Mouse (Mus musculus): ENCODE results near the gene Rem1. TPM values are rescaled to one million over a fixed set of nuclear protein-coding genes. Genes with fewer than 3 reads are reported as not detected.
A peak's percentile ranks its signal among the peaks of the same experiment; 100 is the strongest.

Rem1 gene
- polyA plus RNA-seq, 1 experiment from 2014 or later: 19.7 TPM

GRCm38 (mm10) chr2:152599299-152599698 is 27.5 kb upstream of the Rem1 start, which contains the start of gene Defb45:
Defb45 (minus strand) TSS chr2:152599399.
- H3K9me3 ChIP-seq (ENCODE audit: control insufficient read depth, low read length): no peaks in the 10 kb centered on the region
- H3K36me3 ChIP-seq (ENCODE audit: control insufficient read depth, insufficient read depth, low read length): no peaks in the 10 kb centered on the region
- H3K27ac ChIP-seq (replicated peaks): no peak within 1 kb of the TSS
- H3K27me3 ChIP-seq (ENCODE audit: control insufficient read depth, insufficient read depth, low read length): no peaks in the 10 kb centered on the region
- no peaks in the 10 kb centered on the region for H3K4me1 ChIP-seq (replicated peaks; ENCODE audit: control insufficient read depth, insufficient read depth)
- TF ChIP-seq EP300 (optimal IDR thresholded peaks at IDR 0.05): no peak
- no peak for TF ChIP-seq CTCF (IDR thresholded peaks at IDR 0.05; ENCODE audit: low read depth)
- DNase-seq (ENCODE audit: low spot score) (no peak), ATAC-seq (ENCODE audit: low FRiP score, low TSS enrichment) (0 out of 2 replicates have a peak, but pooled peaks have one; percentile 51)
- WGBS: 50% methylated on average over 7 of the region's 7 CpGs
- H3K4me3 ChIP-seq (ENCODE audit: low read depth, low read length): no peak within 1 kb of the TSS
- no peak within 1 kb of the TSS for H3K4me2 ChIP-seq (replicated peaks; ENCODE audit: low read depth)
- H3K9ac ChIP-seq (ENCODE audit: low read length): no peak within 1 kb of the TSS

GRCm38 (mm10) chr2:152600076-152600475 is 26.7 kb upstream of the Rem1 start:
- no peaks in the 10 kb centered on the region for H3K9me3 ChIP-seq (ENCODE audit: control insufficient read depth, low read length)
- DNase-seq (ENCODE audit: low spot score) (no peak), ATAC-seq (ENCODE audit: low FRiP score, low TSS enrichment) (no peak)
- no peaks in the 10 kb centered on the region for H3K27me3 ChIP-seq (ENCODE audit: control insufficient read depth, insufficient read depth, low read length)
- no peak overlapping the region for H3K9ac ChIP-seq (ENCODE audit: low read length)
- no peak overlapping the region for H3K27ac ChIP-seq (replicated peaks)
- H3K4me3 ChIP-seq (ENCODE audit: low read depth, low read length): no peak overlapping the region
- H3K36me3 ChIP-seq (ENCODE audit: control insufficient read depth, insufficient read depth, low read length): no peaks in the 10 kb centered on the region
- no peak for TF ChIP-seq EP300 (optimal IDR thresholded peaks at IDR 0.05)
- no peak for TF ChIP-seq CTCF (IDR thresholded peaks at IDR 0.05; ENCODE audit: low read depth)
- 68% methylated on average over 6 of the region's 6 CpGs for WGBS
- no peaks in the 10 kb centered on the region for H3K4me1 ChIP-seq (replicated peaks; ENCODE audit: control insufficient read depth, insufficient read depth)
- no peak overlapping the region for H3K4me2 ChIP-seq (replicated peaks; ENCODE audit: low read depth)

- Histone ChIP-seq H3K9ac (ENCODE audit: low read length) (no peak overlapping the region), H3K4me2 (replicated peaks; ENCODE audit: low read depth) (no peak overlapping the region), H3K9me3 (ENCODE audit: control insufficient read depth, low read length) (no peaks in the 10 kb centered on the region), H3K4me1 (replicated peaks; ENCODE audit: control insufficient read depth, insufficient read depth) (no peaks in the 10 kb centered on the region), H3K27ac (replicated peaks) (no peak overlapping the region), H3K27me3 (ENCODE audit: control insufficient read depth, insufficient read depth, low read length) (no peaks in the 10 kb centered on the region), H3K36me3 (ENCODE audit: control insufficient read depth, insufficient read depth, low read length) (no peaks in the 10 kb centered on the region), H3K4me3 (ENCODE audit: low read depth, low read length) (no peak overlapping the region)
- ATAC-seq (ENCODE audit: low FRiP score, low TSS enrichment): no peak
- peak; percentile 49 for TF ChIP-seq CTCF (IDR thresholded peaks at IDR 0.05; ENCODE audit: low read depth)
- no peak for TF ChIP-seq EP300 (optimal IDR thresholded peaks at IDR 0.05)
- WGBS: 68% methylated on average over 4 of the region's 4 CpGs
- DNase-seq (ENCODE audit: low spot score): no peak
Measured at GRCm38 (mm10) chr2:152601275-152601960, 25.3 kb upstream of the Rem1 start.

DNA sequence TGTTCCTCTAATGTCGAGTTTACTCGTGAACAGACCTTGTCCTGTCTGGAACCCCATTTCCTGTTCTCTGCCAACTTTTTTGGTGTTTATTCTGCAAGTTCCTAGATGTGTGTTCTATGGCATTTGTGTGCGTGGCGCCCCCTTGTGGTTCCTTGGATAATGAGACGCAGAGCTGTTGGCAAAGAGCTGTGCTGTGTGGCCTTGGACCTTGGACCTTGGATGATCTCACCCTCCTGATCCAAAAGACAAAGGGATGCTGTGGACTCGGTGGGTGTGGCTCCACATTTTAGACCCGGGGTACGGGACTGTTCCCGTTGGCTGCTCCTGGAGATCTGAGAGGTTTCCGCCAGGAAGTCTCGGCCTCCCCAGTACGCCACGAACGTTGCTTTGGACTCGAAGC is 22.7 kb upstream of the Rem1 start, which contains the start of gene Defb36:
Gene Defb36, plus strand, starts transcription at position 271 of the 400 bp plus-strand sequence.
- DNase-seq (ENCODE audit: low spot score) (peak; percentile 49), ATAC-seq (ENCODE audit: low FRiP score, low TSS enrichment) (0 out of 2 replicates have a peak, but pooled peaks have one; percentile 22)
- no peaks in the 10 kb centered on the region for H3K9me3 ChIP-seq (ENCODE audit: control insufficient read depth, low read length)
- TF ChIP-seq CTCF (IDR thresholded peaks at IDR 0.05; ENCODE audit: low read depth) (peak; percentile 64), EP300 (optimal IDR thresholded peaks at IDR 0.05) (no peak)
- no peaks in the 10 kb centered on the region for H3K36me3 ChIP-seq (ENCODE audit: control insufficient read depth, insufficient read depth, low read length)
- H3K27me3 ChIP-seq (ENCODE audit: control insufficient read depth, insufficient read depth, low read length): no peaks in the 10 kb centered on the region
- WGBS: 81% methylated on average over 15 of the region's 15 CpGs
- no peak within 1 kb of the TSS for H3K4me2 ChIP-seq (replicated peaks; ENCODE audit: low read depth)
- H3K9ac ChIP-seq (ENCODE audit: low read length): no peak within 1 kb of the TSS
- no peak within 1 kb of the TSS for H3K27ac ChIP-seq (replicated peaks)
- H3K4me3 ChIP-seq (ENCODE audit: low read depth, low read length): no peak within 1 kb of the TSS
- no peaks in the 10 kb centered on the region for H3K4me1 ChIP-seq (replicated peaks; ENCODE audit: control insufficient read depth, insufficient read depth)

DNA sequence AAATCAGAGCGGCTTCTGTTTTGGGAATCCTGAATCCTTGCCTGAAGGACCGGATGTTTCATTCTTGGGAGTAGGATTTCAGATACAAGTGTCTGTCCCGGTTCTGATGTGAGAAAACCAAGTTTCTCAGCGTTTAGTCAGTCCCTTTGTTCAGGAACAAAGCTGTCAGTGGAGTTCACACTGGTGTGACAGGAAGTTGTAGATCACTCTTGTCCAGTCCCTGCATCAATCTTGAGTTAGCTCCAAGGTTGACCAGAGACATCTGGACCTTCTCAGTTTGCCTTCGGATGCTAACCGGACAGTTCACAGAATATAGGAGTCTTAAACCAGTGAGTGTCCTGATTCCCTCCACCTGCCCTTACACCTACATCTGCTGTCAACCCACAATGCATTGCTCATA is 19.0 kb upstream of the Rem1 start:
- H3K4me2 ChIP-seq (replicated peaks; ENCODE audit: low read depth): no peak overlapping the region
- TF ChIP-seq CTCF (IDR thresholded peaks at IDR 0.05; ENCODE audit: low read depth): no peak
- no peak for TF ChIP-seq EP300 (optimal IDR thresholded peaks at IDR 0.05)
- no peak overlapping the region for H3K4me3 ChIP-seq (ENCODE audit: low read depth, low read length)
- ATAC-seq (ENCODE audit: low FRiP score, low TSS enrichment) (no peak), DNase-seq (ENCODE audit: low spot score) (no peak)
- H3K27me3 ChIP-seq (ENCODE audit: control insufficient read depth, insufficient read depth, low read length): no peaks in the 10 kb centered on the region
- H3K9me3 ChIP-seq (ENCODE audit: control insufficient read depth, low read length): no peaks in the 10 kb centered on the region
- no peak overlapping the region for H3K27ac ChIP-seq (replicated peaks)
- 38% methylated on average over 6 of the region's 6 CpGs for WGBS
- H3K9ac ChIP-seq (ENCODE audit: low read length): no peak overlapping the region
- no peaks in the 10 kb centered on the region for H3K4me1 ChIP-seq (replicated peaks; ENCODE audit: control insufficient read depth, insufficient read depth)
- H3K36me3 ChIP-seq (ENCODE audit: control insufficient read depth, insufficient read depth, low read length): no peaks in the 10 kb centered on the region

DNA sequence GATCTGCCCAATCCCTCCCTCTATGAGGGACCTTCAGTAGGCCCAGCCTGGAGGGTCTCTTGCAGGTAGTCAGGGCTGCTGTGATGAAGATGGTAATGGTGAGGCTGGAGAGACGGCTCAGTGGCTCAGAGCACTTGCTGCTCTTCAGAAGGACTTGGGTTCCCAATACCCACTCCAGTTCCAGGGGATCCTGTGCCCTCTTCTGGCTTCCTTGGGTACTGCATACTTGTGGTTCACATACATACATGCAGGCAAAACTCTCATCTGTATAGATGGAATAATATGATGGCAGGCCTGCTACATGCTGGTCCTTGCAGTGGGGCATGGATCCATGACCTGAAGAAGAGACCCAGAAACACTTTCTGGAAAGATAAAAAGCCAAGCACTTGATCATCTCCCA is 18.0 kb upstream of the Rem1 start:
- DNase-seq (ENCODE audit: low spot score): no peak
- H3K4me3 ChIP-seq (ENCODE audit: low read depth, low read length): no peak overlapping the region
- ATAC-seq (ENCODE audit: low FRiP score, low TSS enrichment): no peak
- no peak overlapping the region for H3K27ac ChIP-seq (replicated peaks)
- no peaks in the 10 kb centered on the region for H3K36me3 ChIP-seq (ENCODE audit: control insufficient read depth, insufficient read depth, low read length)
- peak; percentile 20; the same call in 1 of the 2 replicates for TF ChIP-seq CTCF (IDR thresholded peaks at IDR 0.05; ENCODE audit: low read depth)
- TF ChIP-seq EP300 (optimal IDR thresholded peaks at IDR 0.05): no peak
- WGBS: 100% methylated on average over 1 of the region's 1 CpGs
- no peaks in the 10 kb centered on the region for H3K4me1 ChIP-seq (replicated peaks; ENCODE audit: control insufficient read depth, insufficient read depth)
- H3K4me2 ChIP-seq (replicated peaks; ENCODE audit: low read depth): no peak overlapping the region
- no peaks in the 10 kb centered on the region for H3K9me3 ChIP-seq (ENCODE audit: control insufficient read depth, low read length)
- no peaks in the 10 kb centered on the region for H3K27me3 ChIP-seq (ENCODE audit: control insufficient read depth, insufficient read depth, low read length)
- H3K9ac ChIP-seq (ENCODE audit: low read length): no peak overlapping the region
